Mouse (Mus musculus): ENCODE measurements around the gene Pygm. TPM values are rescaled to one million over a fixed set of nuclear protein-coding genes. Genes with fewer than 3 reads are reported as not detected.

The Pygm gene
- polyA plus RNA-seq, 1 experiment, result 1.2 TPM

DNA sequence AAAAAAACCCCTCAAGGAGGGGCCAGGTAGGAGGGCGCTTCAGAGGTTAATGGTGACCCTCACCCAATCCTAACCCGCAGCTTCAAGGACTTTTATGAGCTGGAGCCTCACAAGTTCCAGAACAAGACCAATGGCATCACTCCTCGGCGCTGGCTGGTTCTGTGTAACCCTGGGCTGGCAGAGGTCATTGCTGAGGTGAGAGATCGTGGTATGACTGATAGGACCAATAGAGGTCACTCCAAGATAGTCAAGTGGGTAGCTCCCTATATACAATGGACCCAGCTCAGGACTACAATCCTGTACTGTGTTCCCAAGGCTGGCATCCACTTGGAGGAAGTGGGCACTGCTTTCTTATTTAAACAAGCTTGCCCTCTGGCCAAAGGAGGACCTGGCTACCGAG is 6.1 kb downstream of the Pygm start:
- no peaks in the 10 kb centered on the region for H3K79me3 ChIP-seq (ENCODE audit: low read depth)
- no peaks in the 10 kb centered on the region for H3K36me3 ChIP-seq (ENCODE audit: control insufficient read depth, insufficient read depth)
- H3K4me3 ChIP-seq (ENCODE audit: insufficient read depth, poor library complexity, severe bottlenecking), result no peak overlapping the region
- H3ac ChIP-seq (ENCODE audit: control insufficient read depth, insufficient read length, low read depth), result no peak overlapping the region
- H3K79me2 ChIP-seq (ENCODE audit: control insufficient read depth, insufficient read depth), result no peaks in the 10 kb centered on the region
- H3K27me3 ChIP-seq (ENCODE audit: control insufficient read depth, insufficient read depth, insufficient read length), result no peaks in the 10 kb centered on the region
- TF ChIP-seq MYOG (IDR thresholded peaks at IDR 0.05; ENCODE audit: control insufficient read depth, extremely low read depth, insufficient read length) (no peak), USF1 (IDR thresholded peaks at IDR 0.05; ENCODE audit: low read depth) (no peak), FOSL1 (IDR thresholded peaks at IDR 0.05; ENCODE audit: insufficient read depth, low read length, poor library complexity, severe bottlenecking) (no peak), MAX (IDR thresholded peaks at IDR 0.05) (no peak), MYOD1 (IDR thresholded peaks at IDR 0.05; ENCODE audit: control insufficient read depth, insufficient read length, low read depth) (no peak), CTCF (IDR thresholded peaks at IDR 0.05; ENCODE audit: control insufficient read depth, insufficient read depth, insufficient read length) (no peak), CEBPB (IDR thresholded peaks at IDR 0.05; ENCODE audit: low read depth) (no peak)

DNA sequence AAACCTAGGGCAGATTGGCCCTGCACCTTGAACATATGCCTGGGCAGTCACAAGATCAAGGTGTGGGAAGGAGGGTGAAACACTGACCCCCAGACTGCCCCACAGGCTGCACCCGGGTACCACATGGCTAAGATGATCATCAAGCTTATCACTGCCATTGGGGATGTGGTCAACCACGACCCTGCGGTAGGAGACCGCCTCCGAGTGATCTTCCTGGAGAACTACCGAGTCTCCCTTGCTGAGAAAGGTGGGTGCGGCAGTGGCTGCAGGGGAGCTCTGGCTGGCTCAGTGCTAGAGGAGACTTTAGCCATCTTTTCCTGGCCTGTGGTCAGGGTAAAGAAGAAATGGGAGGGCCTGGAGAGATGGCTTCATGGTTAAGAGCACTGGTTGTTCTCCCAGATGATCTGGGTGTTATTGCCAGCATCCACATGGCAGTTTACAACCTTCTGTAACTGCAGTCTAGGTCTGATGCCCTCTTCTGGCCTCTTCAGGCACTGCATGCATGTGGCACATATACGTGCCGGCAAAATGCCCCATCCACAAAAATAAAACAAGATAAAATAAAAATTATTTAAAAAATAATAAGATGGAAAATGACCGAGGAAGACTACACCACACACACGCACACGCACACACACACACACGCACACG is 8.7 kb downstream of the Pygm start:
- no peak for TF ChIP-seq MYOG (IDR thresholded peaks at IDR 0.05; ENCODE audit: control insufficient read depth, extremely low read depth, insufficient read length)
- no peak for TF ChIP-seq CTCF (IDR thresholded peaks at IDR 0.05; ENCODE audit: control insufficient read depth, insufficient read depth, insufficient read length)
- TF ChIP-seq MYOD1 (IDR thresholded peaks at IDR 0.05; ENCODE audit: control insufficient read depth, insufficient read length, low read depth), result no peak
- TF ChIP-seq MAX (IDR thresholded peaks at IDR 0.05), result no peak
- TF ChIP-seq CEBPB (IDR thresholded peaks at IDR 0.05; ENCODE audit: low read depth), result no peak
- TF ChIP-seq FOSL1 (IDR thresholded peaks at IDR 0.05; ENCODE audit: insufficient read depth, low read length, poor library complexity, severe bottlenecking), result no peak
- no peak for TF ChIP-seq USF1 (IDR thresholded peaks at IDR 0.05; ENCODE audit: low read depth)
- Histone ChIP-seq H3ac (ENCODE audit: control insufficient read depth, insufficient read length, low read depth) (no peak overlapping the region), H3K27me3 (ENCODE audit: control insufficient read depth, insufficient read depth, insufficient read length) (no peaks in the 10 kb centered on the region), H3K79me2 (ENCODE audit: control insufficient read depth, insufficient read depth) (no peaks in the 10 kb centered on the region), H3K4me3 (ENCODE audit: insufficient read depth, poor library complexity, severe bottlenecking) (no peak overlapping the region), H3K36me3 (ENCODE audit: control insufficient read depth, insufficient read depth) (no peaks in the 10 kb centered on the region), H3K79me3 (ENCODE audit: low read depth) (no peaks in the 10 kb centered on the region)

DNA sequence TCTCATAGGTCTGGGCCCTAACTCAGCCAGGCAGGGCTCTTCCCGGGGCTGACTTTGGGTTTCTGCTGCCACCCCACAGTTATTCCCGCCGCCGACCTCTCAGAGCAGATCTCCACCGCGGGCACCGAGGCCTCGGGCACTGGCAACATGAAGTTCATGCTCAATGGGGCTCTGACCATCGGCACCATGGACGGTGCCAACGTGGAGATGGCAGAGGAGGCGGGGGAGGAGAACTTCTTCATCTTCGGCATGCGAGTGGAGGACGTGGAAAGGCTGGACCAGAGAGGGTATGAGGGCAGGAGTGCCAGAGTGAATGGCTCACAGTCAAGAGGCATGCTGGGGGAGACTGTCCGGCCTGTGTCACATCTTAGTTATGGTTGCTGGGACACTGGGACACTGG is 9.4 kb downstream of the Pygm start:
- Histone ChIP-seq H3K79me2 (ENCODE audit: control insufficient read depth, insufficient read depth) (no peaks in the 10 kb centered on the region), H3ac (ENCODE audit: control insufficient read depth, insufficient read length, low read depth) (no peak overlapping the region), H3K27me3 (ENCODE audit: control insufficient read depth, insufficient read depth, insufficient read length) (no peaks in the 10 kb centered on the region), H3K79me3 (ENCODE audit: low read depth) (no peaks in the 10 kb centered on the region), H3K36me3 (ENCODE audit: control insufficient read depth, insufficient read depth) (no peaks in the 10 kb centered on the region), H3K4me3 (ENCODE audit: insufficient read depth, poor library complexity, severe bottlenecking) (no peak overlapping the region)
- TF ChIP-seq CTCF (IDR thresholded peaks at IDR 0.05; ENCODE audit: control insufficient read depth, insufficient read depth, insufficient read length), result no peak
- TF ChIP-seq USF1 (IDR thresholded peaks at IDR 0.05; ENCODE audit: low read depth), result no peak
- no peak for TF ChIP-seq MAX (IDR thresholded peaks at IDR 0.05)

DNA sequence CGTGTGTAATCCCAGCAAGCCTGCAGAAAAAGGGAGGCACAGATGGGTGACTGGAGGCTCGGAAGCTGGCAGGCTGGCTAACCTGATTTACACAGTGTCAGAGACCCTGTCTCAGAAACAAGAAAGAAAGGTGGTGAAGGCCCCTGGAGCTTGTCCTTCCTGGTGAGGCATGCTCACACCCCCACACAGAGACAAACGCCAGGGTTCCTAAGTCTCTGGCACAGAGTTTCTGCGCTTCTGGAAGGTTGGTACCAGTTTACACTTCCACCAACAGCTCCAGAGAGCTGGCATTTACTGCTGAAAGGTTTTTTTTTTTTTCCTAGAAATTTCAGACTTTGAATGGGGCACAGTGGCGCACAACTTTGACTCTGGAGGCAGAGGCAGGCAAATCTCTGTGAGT is 12.0 kb downstream of the Pygm start:
- no peak for TF ChIP-seq CEBPB (IDR thresholded peaks at IDR 0.05; ENCODE audit: low read depth)
- no peak for TF ChIP-seq MYOD1 (IDR thresholded peaks at IDR 0.05; ENCODE audit: control insufficient read depth, insufficient read length, low read depth)
- no peak for TF ChIP-seq MAX (IDR thresholded peaks at IDR 0.05)
- Histone ChIP-seq H3K4me3 (ENCODE audit: insufficient read depth, poor library complexity, severe bottlenecking) (no peak overlapping the region), H3K79me3 (ENCODE audit: low read depth) (no peaks in the 10 kb centered on the region), H3K79me2 (ENCODE audit: control insufficient read depth, insufficient read depth) (no peaks in the 10 kb centered on the region), H3ac (ENCODE audit: control insufficient read depth, insufficient read length, low read depth) (no peak overlapping the region), H3K36me3 (ENCODE audit: control insufficient read depth, insufficient read depth) (no peaks in the 10 kb centered on the region), H3K27me3 (ENCODE audit: control insufficient read depth, insufficient read depth, insufficient read length) (peaks cover 16% of the 10 kb centered on the region)

DNA sequence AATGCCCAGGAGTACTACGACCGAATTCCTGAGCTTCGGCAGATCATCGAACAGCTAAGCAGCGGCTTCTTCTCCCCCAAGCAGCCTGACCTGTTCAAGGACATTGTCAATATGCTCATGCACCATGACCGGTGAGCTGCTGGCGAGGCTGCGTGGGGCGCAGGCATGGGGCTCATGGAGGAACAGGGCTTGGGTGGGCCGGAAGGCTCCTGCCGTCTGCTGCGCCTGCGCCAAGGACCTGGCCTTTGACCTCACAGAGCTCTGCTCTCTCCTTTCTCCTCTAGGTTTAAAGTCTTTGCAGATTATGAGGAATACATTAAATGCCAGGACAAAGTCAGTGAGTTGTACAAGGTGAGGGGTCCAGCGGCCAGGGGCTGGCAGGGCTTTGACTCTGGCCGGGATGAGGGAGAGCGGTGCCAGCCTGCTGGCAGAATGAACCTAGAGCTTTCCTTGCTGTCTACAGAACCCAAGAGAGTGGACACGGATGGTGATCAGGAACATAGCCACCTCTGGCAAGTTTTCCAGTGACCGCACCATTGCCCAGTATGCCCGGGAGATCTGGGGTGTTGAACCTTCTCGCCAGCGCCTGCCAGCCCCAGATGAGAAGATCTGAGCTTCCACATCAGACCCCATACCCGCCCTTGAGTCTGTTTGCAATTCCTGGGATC is 13.5 kb downstream of the Pygm start:
- Histone ChIP-seq H3K36me3 (ENCODE audit: control insufficient read depth, insufficient read depth) (no peaks in the 10 kb centered on the region), H3K79me2 (ENCODE audit: control insufficient read depth, insufficient read depth) (no peaks in the 10 kb centered on the region), H3ac (ENCODE audit: control insufficient read depth, insufficient read length, low read depth) (no peak overlapping the region), H3K27me3 (ENCODE audit: control insufficient read depth, insufficient read depth, insufficient read length) (peaks cover 31% of the 10 kb centered on the region), H3K4me3 (ENCODE audit: insufficient read depth, poor library complexity, severe bottlenecking) (no peak overlapping the region), H3K79me3 (ENCODE audit: low read depth) (no peaks in the 10 kb centered on the region)
- no peak for TF ChIP-seq MAX (IDR thresholded peaks at IDR 0.05)
- no peak for TF ChIP-seq USF1 (IDR thresholded peaks at IDR 0.05; ENCODE audit: low read depth)
- TF ChIP-seq CTCF (IDR thresholded peaks at IDR 0.05; ENCODE audit: control insufficient read depth, insufficient read depth, insufficient read length), result no peak
- no peak for TF ChIP-seq MYOG (IDR thresholded peaks at IDR 0.05; ENCODE audit: control insufficient read depth, extremely low read depth, insufficient read length)
- TF ChIP-seq MYOD1 (IDR thresholded peaks at IDR 0.05; ENCODE audit: control insufficient read depth, insufficient read length, low read depth), result no peak
- TF ChIP-seq FOSL1 (IDR thresholded peaks at IDR 0.05; ENCODE audit: insufficient read depth, low read length, poor library complexity, severe bottlenecking), result no peak

All from C2C12 (cell line).